Mouse (Mus musculus) intestine, embryonic 15.5 days (tissue): Measurements from ENCODE around the gene Ttc33. TPM values are rescaled to one million over a fixed set of nuclear protein-coding genes. Genes with fewer than 3 reads are reported as not detected.

Experiments used
- ATAC-seq: fragments of 200-750 bp; cut with Nextera tagmentation; 2 replicates; pipeline ENCODE4 v1.8.0; 2017; ENCODE audit warnings: moderate TSS enrichment, moderate library complexity
- H3K27ac ChIP-seq: fragments of 300-500 bp; sonication (generic); 2 replicates; pipeline ENCODE4 v1.5.1; 2015; ENCODE audit warnings: mild to moderate bottlenecking, inconsistent platforms
- H3K27me3 ChIP-seq: fragments of 300-500 bp; sonication (generic); replicated peaks from 2 replicates; pipeline ENCODE4 v1.6.1; 2015; ENCODE audit warnings: inconsistent platforms
- H3K36me3 ChIP-seq: fragments of 300-500 bp; sonication (generic); 2 replicates; pipeline ENCODE4 v1.6.1; 2015; ENCODE audit warnings: inconsistent platforms
- H3K4me1 ChIP-seq: fragments of 300-500 bp; sonication (generic); replicated peaks from 2 replicates; pipeline ENCODE4 v1.6.1; 2015; ENCODE audit warnings: inconsistent platforms
- H3K4me2 ChIP-seq: fragments of 300-500 bp; sonication (generic); replicated peaks from 2 replicates; pipeline ENCODE4 v1.6.1; 2015; ENCODE audit warnings: mild to moderate bottlenecking, inconsistent platforms
- H3K4me3 ChIP-seq: fragments of 300-500 bp; sonication (generic); replicated peaks from 2 replicates; pipeline ENCODE4 v1.5.1; 2015; ENCODE audit warnings: inconsistent platforms
- H3K9ac ChIP-seq: fragments of 300-500 bp; sonication (generic); 2 replicates; pipeline ENCODE4 v1.6.1; 2015; ENCODE audit warnings: inconsistent platforms
- H3K9me3 ChIP-seq: fragments of 300-500 bp; sonication (generic); 2 replicates; pipeline ENCODE4 v1.6.1; 2016; ENCODE audit warnings: inconsistent platforms
- WGBS: fragments of 180-500 bp; shearing (Covaris S2); methylation state at CpG from one replicate; pipeline ENCODE4 v1.1.7; 2015; 5-methylcytosine and 5-hydroxymethylcytosine counted together
- polyA plus RNA-seq: library from polyadenylated mRNA; unstranded; fragments of >200 nt; fragmentation: Nextera tagmentation; extraction: Ambion mirVana; gene quantifications from 2 replicates; pipeline ENCODE4 v1.2.1, GENCODE M21; 2015

The Ttc33 gene
- polyA plus RNA-seq, 1 experiment from 2014 or later: 38.2 TPM

DNA sequence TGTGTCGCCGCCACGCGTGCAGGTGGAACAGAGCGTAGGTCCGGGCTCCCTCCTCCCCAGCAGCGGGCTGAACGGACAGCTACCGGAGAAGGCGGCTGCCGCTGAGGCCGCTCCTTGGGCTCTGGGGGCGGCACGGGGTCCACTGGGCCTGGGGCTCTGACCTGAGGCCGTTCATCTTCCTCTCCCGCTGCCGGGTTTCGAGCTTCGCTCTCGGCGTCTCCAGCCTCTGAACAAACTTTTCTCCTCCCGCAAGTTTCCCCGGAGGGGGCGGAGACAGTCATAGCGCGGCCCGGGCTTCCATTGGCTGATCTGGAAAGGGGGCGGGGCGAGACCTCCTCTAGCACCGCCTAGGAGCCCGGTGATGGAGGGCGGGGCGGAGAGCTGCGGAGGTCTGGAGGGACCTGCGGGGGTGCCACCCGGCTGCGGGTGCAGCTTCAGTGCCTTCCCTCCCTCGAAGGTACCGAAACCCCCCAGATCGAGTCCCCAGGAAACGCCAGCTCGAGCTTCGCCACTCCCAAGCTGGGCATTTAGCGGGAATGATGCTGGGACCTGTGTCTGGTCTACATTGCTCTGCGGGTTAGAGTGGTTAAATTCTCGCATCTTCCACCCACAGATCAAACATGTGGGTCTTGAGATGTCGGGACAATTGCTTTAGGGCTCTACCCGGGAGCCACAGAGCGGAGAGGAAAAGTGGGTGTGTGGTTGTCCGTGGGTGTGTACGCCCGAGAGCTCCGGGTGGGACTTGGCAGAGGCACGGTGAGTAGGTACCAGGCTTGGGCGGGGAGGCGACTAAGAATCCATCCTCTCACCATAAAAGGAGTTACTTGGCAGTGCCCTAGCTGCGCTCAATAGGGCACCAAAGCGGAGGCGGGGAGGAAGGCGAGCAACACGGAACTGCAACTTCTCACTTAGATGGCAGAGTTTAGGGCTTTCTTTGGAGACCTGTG, 58.9 kb downstream of the Ttc33 start, which contains the start of gene Ptger4:
Gene Ptger4, minus strand, starts transcription at position 229 of the 947 bp plus-strand sequence.
- Histone ChIP-seq H3K36me3 (no peaks in the 10 kb centered on the region), H3K27ac (no peak within 1 kb of the TSS), H3K4me2 (peak within 1 kb of the TSS; percentile 99), H3K9ac (peak within 1 kb of the TSS; percentile 62), H3K4me1 (peaks cover 11% of the 10 kb centered on the region; the same call in 1 of the 2 replicates), H3K4me3 (peak within 1 kb of the TSS; percentile 63), H3K27me3 (0 out of 2 replicates have a peak, but pooled peaks cover 8% of the 10 kb centered on the region), H3K9me3 (no peaks in the 10 kb centered on the region)
- ATAC-seq: peak; percentile 97
- under 1% methylated on average over 61 of the region's 61 CpGs for WGBS

DNA sequence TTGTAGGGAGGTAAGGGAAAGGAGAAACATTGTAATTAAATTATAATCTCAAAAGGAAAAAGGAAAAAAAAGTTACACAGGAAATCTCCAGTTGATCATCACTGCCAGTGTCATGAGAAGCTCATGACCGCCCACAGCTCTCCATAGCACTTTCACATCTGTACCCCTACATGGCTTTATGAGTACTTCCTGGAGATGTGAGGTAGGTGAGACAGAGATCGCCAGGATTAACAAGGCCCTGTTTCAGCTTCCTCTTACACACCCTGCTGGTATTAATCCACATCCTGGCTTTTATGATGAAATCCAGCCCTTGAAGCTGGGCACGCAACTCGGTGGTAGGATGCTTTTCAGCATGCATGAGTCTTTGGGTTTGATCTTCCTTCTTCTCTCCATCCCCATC, 64.9 kb downstream of the Ttc33 start:
- no peak overlapping the region for H3K27ac ChIP-seq
- no peak overlapping the region for H3K9ac ChIP-seq
- no peaks in the 10 kb centered on the region for H3K9me3 ChIP-seq
- ATAC-seq: no peak
- no peaks in the 10 kb centered on the region for H3K27me3 ChIP-seq
- no peak overlapping the region for H3K4me2 ChIP-seq
- 82% methylated on average over 4 of the region's 4 CpGs for WGBS
- H3K36me3 ChIP-seq: no peaks in the 10 kb centered on the region
- H3K4me1 ChIP-seq: no peaks in the 10 kb centered on the region
- no peak overlapping the region for H3K4me3 ChIP-seq

DNA sequence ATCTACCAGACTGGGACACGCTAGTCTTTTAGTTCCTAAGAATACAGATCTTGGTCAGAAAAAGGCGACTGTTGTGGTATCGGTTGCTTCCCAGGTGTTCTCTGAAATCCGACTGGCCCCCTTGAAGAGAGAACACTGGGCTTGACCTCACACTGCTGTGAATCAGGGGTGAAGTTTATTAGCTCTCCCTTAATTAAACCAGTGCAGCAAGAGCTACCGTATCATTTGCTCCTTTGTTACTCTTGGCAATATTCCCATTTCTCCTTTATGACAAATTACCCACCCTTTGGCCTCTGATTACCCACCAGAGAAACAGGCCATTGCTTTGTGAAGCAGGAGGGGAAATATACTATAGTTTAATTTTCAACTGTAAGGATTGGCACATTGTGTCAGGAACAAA, 74.9 kb downstream of the Ttc33 start:
- Histone ChIP-seq H3K9ac (no peak overlapping the region), H3K4me3 (no peak overlapping the region), H3K9me3 (no peaks in the 10 kb centered on the region), H3K4me1 (no peaks in the 10 kb centered on the region), H3K36me3 (no peaks in the 10 kb centered on the region), H3K27ac (no peak overlapping the region), H3K4me2 (no peak overlapping the region), H3K27me3 (no peaks in the 10 kb centered on the region)
- WGBS: 56% methylated on average over 5 of the region's 5 CpGs
- peak; percentile 82 for ATAC-seq

- Histone ChIP-seq H3K27me3 (no peaks in the 10 kb centered on the region), H3K4me2 (no peak overlapping the region), H3K4me1 (no peaks in the 10 kb centered on the region), H3K27ac (no peak overlapping the region), H3K4me3 (no peak overlapping the region), H3K9ac (no peak overlapping the region), H3K36me3 (no peaks in the 10 kb centered on the region), H3K9me3 (no peaks in the 10 kb centered on the region)
- 0 out of 2 replicates have a peak, but pooled peaks have one; percentile 25 for ATAC-seq
- 79% methylated on average over 3 of the region's 3 CpGs for WGBS
These were observed 75.7 kb downstream of the Ttc33 start for GRCm38 (mm10) chr15:5261004-5261403.

DNA sequence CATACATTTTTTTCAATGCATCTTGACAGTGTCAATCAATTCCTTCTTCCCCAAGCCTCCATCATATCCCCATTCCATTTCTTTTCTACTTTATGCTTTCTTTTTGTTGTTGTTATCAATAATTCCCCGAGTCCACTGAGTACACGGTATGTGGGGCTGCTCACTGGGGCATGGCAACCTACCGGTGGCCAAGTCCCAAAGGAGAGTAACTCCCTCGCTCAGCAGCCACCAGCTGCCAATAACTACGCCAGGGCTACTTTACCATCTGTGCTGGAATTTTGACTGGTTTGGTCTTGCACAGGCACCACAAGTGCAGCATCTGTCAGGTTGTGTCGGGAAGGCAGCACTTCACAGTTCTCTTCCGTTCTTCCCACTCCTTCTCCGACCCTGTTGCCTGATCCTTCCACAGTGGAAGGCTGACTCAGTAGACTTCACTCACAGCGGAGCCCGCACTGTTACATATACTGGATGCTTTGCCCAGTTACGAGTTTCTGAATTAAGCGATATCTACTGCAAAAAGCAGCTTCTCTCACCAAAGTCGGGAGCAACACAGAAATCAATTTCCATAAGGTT, 76.9 kb downstream of the Ttc33 start:
- Histone ChIP-seq H3K4me2 (no peak overlapping the region), H3K36me3 (no peaks in the 10 kb centered on the region), H3K27ac (no peak overlapping the region), H3K27me3 (no peaks in the 10 kb centered on the region), H3K4me3 (no peak overlapping the region), H3K9me3 (no peaks in the 10 kb centered on the region), H3K4me1 (no peaks in the 10 kb centered on the region), H3K9ac (no peak overlapping the region)
- ATAC-seq: no peak
- WGBS: 90% methylated on average over 13 of the region's 13 CpGs

GRCm38 (mm10) chr15:5262874-5263504, 77.7 kb downstream of the Ttc33 start:
- no peak overlapping the region for H3K4me3 ChIP-seq
- H3K4me2 ChIP-seq: no peak overlapping the region
- H3K9ac ChIP-seq: no peak overlapping the region
- no peaks in the 10 kb centered on the region for H3K27me3 ChIP-seq
- WGBS: 77% methylated on average over 10 of the region's 10 CpGs
- ATAC-seq: no peak
- H3K4me1 ChIP-seq: no peaks in the 10 kb centered on the region
- H3K36me3 ChIP-seq: no peaks in the 10 kb centered on the region
- no peaks in the 10 kb centered on the region for H3K9me3 ChIP-seq
- H3K27ac ChIP-seq: no peak overlapping the region

DNA sequence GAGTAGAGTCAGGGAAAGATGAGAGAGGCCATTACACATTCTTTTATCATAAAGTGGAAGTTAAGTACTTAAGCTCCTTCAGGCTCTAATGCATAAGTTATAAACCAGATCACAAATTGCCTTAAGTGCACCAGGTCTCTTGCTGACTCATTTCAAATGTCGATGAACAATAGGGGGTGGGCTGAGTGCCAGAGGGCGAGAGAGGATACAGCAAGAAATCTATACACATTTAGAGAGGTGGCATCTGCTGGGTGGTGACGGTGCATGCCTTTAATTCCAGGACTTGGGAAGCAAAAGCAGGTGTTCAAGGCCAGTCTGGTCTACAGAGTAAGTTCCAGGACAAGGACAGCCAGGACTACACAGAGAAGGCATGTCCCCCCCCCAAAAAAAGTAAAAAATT, 80.8 kb downstream of the Ttc33 start:
- Histone ChIP-seq H3K9me3 (no peaks in the 10 kb centered on the region), H3K4me3 (no peak overlapping the region), H3K27me3 (no peaks in the 10 kb centered on the region), H3K4me1 (no peaks in the 10 kb centered on the region), H3K27ac (no peak overlapping the region), H3K4me2 (no peak overlapping the region), H3K9ac (no peak overlapping the region), H3K36me3 (no peaks in the 10 kb centered on the region)
- ATAC-seq: no peak
- 73% methylated on average over 3 of the region's 3 CpGs for WGBS

Other genes with a start within 250 kb of the Ttc33 start
- 0.11 and 0.14 TPM in 2 replicates for gene C7, start 121.8 kb upstream of the Ttc33 start, polyA plus RNA-seq
- 1.7 and 1.8 TPM in 2 replicates for gene Card6, start 77.0 kb upstream of the Ttc33 start, polyA plus RNA-seq
- gene Rpl37, start 68.9 kb upstream of the Ttc33 start, polyA plus RNA-seq: 531 and 618 TPM in 2 replicates
- gene Prkaa1, start 41.7 kb upstream of the Ttc33 start, polyA plus RNA-seq: 22.9 and 25.9 TPM in 2 replicates
- 5.0 and 5.4 TPM in 2 replicates for gene Ptger4, start 58.7 kb downstream of the Ttc33 start, polyA plus RNA-seq